Mouse (Mus musculus) spleen, adult 12 weeks (tissue): Measurements from ENCODE around the gene Orc2.

Experiments
- DNase-seq: peaks from one replicate; pipeline ENCODE4 v3.0.0; 2022; ENCODE audit warnings: low spot score

Orc2 gene

GRCm38 (mm10) chr1:58423371-58424248, 81.3 kb downstream of the Orc2 start, which contains the start of gene Clk1:
Clk1 (minus strand) TSS chr1:58424066.
- DNase-seq: peak; percentile 96

GRCm38 (mm10) chr1:58422879-58423278, 82.0 kb downstream of the Orc2 start:
- peak; percentile 53 for DNase-seq

- DNase-seq: no peak
These were observed 83.9 kb downstream of the Orc2 start for GRCm38 (mm10) chr1:58420961-58421360.

- no peak for DNase-seq
These were observed 84.9 kb downstream of the Orc2 start for GRCm38 (mm10) chr1:58420032-58420431.

DNA sequence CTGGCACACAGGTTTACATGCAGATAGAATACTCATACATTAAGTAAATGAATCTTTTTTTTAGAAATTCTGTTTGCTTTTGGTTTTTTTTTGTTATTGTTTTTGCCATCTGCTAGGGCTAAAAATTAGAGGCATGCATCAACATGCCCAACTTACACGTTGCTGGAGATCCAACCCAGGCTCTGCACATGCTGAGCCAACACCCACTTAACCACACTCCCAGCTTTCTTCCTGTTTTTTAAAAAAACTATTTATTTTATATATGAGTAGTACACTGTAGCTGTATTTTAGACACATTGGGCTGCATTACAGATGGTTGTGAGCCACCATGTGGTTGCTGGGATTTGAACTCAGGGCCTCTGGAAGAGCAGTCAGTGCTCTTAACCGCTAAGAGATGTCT, 88.9 kb downstream of the Orc2 start:
- no peak for DNase-seq

- no peak for DNase-seq
These were observed 89.5 kb downstream of the Orc2 start for GRCm38 (mm10) chr1:58415442-58415841.
